ENCODE assay signal across 8 mouse cellular contexts in genomic region chr17:46247512-46248188, GRCm38 (mm10). TPM values are rescaled to one million over a fixed set of nuclear protein-coding genes. Genes with fewer than 3 reads are reported as not detected.
A peak's percentile ranks its signal among the peaks of the same experiment; 100 is the strongest.
DNase-seq lines count a peak whose midpoint lies in the region; ATAC-seq and TF ChIP-seq lines count a peak whose summit lies in the region.

Gene Polr1c (minus strand): TSS chr17:46248054.
Gene Yipf3 (plus strand): TSS chr17:46248080.

- peak within 1 kb of the TSS; percentile 20; the same call in 1 of the 2 replicates for H3K27ac ChIP-seq in ES-E14 (ENCODE audit: insufficient read depth, low read depth, low read length, poor library complexity, severe bottlenecking)
- H3K27ac ChIP-seq in forebrain, embryonic 16.5 days (ENCODE audit: low read length), result peak within 1 kb of the TSS; percentile 68
- peak within 1 kb of the TSS; percentile 95 for H3K27ac ChIP-seq in layer of hippocampus, adult 2 months
- peak within 1 kb of the TSS; percentile 69 for H3K27ac ChIP-seq in lung, embryonic 14.5 days (ENCODE audit: low read depth)
- peak within 1 kb of the TSS; percentile 66 for H3K27ac ChIP-seq in olfactory bulb, adult 2 months (ENCODE audit: insufficient read depth, low read depth, low read length)
- H3K27ac ChIP-seq in thymus, adult 2 months (ENCODE audit: control insufficient read depth, insufficient read depth, low read length), result peak within 1 kb of the TSS; percentile 11; the same call in 1 of the 2 replicates

- intact Hi-C loops in heart, postnatal 36 days (cut with DNase I), result loop anchor here (2.0 to 5.0 kb wide), 2 partner anchors 45 to 135 kb away; partner anchors contain the start of genes Polh, Xpo5 and Zfp318

- peak within 1 kb of the TSS; percentile 95 for H3K9ac ChIP-seq in ES-E14 (ENCODE audit: insufficient read depth, low read depth, low read length, poor library complexity, severe bottlenecking)
- peak within 1 kb of the TSS; percentile 89 for H3K9ac ChIP-seq in forebrain, embryonic 16.5 days (replicated peaks; ENCODE audit: low read depth, low read length)
- peak within 1 kb of the TSS; percentile 91 for H3K9ac ChIP-seq in lung, embryonic 14.5 days

- H3K36me3 ChIP-seq in ES-E14 (ENCODE audit: control insufficient read depth, insufficient read depth, low read length, poor library complexity, severe bottlenecking), result peaks cover 63% of the 10 kb centered on the region
- H3K36me3 ChIP-seq in forebrain, embryonic 16.5 days (ENCODE audit: control insufficient read depth, insufficient read depth), result peaks cover 52% of the 10 kb centered on the region
- H3K36me3 ChIP-seq in lung, embryonic 14.5 days (ENCODE audit: insufficient read depth), result peaks cover 78% of the 10 kb centered on the region
- peaks cover 50% of the 10 kb centered on the region for H3K36me3 ChIP-seq in thymus, adult 2 months (ENCODE audit: control insufficient read depth, insufficient read depth, low read length)

- no peaks in the 10 kb centered on the region for H3K9me3 ChIP-seq in ES-E14 (ENCODE audit: control insufficient read depth, insufficient read depth, low read depth, low read length)
- no peaks in the 10 kb centered on the region for H3K9me3 ChIP-seq in forebrain, embryonic 16.5 days (ENCODE audit: control insufficient read depth, low read length)
- H3K9me3 ChIP-seq in lung, embryonic 14.5 days (ENCODE audit: low read depth, low read length), result no peaks in the 10 kb centered on the region

- H3K4me3 ChIP-seq in ES-E14 (ENCODE audit: insufficient read depth in 1 of 2, low read depth in 1 of 2, low read length in 2 of 2, poor library complexity in 1 of 2, severe bottlenecking in 1 of 2), result peak within 1 kb of the TSS; percentile 77 to 91
- peak within 1 kb of the TSS; percentile 72 for H3K4me3 ChIP-seq in forebrain, embryonic 16.5 days (replicated peaks; ENCODE audit: low read length)
- H3K4me3 ChIP-seq in layer of hippocampus, adult 2 months, result peak within 1 kb of the TSS; percentile 91
- H3K4me3 ChIP-seq in lung, embryonic 14.5 days (ENCODE audit: low read depth, low read length), result peak within 1 kb of the TSS; percentile 96
- peak within 1 kb of the TSS; percentile 85 for H3K4me3 ChIP-seq in olfactory bulb, adult 2 months (ENCODE audit: insufficient read depth, low read depth, low read length)
- H3K4me3 ChIP-seq in thymus, adult 2 months (ENCODE audit: control insufficient read depth, insufficient read depth, low read length), result peak within 1 kb of the TSS; percentile 98

- peak; percentile 80 for TF ChIP-seq POLR2A in olfactory bulb, adult 2 months (IDR thresholded peaks at IDR 0.05; ENCODE audit: insufficient read depth, low read depth, low read length)
- peak; percentile 78 for TF ChIP-seq POLR2A in thymus, adult 2 months (IDR thresholded peaks at IDR 0.05; ENCODE audit: control insufficient read depth, extremely low read depth, insufficient read depth, low read length, poor library complexity)

- peak; percentile 84 for DNase-seq in ES-E14 (ENCODE audit: low read depth, low spot score)
- DNase-seq in cerebellum, adult 11-12 months, result peak; percentile 94
- peak; percentile 95 for DNase-seq in heart, postnatal 36 days
- peak; percentile 94 to 96 for DNase-seq in layer of hippocampus, adult 2 months (ENCODE audit: low spot score in 2 of 2)
- peak; percentile 99 for DNase-seq in lung, embryonic 14.5 days
- peak; percentile 94 for DNase-seq in thymus, adult 2 months

- no peak for TF ChIP-seq CTCF in layer of hippocampus, adult 2 months (conservative IDR thresholded peaks at IDR 0.05)
- no peak for TF ChIP-seq CTCF in lung, embryonic 14.5 days (IDR thresholded peaks at IDR 0.05; ENCODE audit: low read depth)
- no peak for TF ChIP-seq CTCF in olfactory bulb, adult 2 months (IDR thresholded peaks at IDR 0.05; ENCODE audit: insufficient read depth, low read depth, low read length)
- TF ChIP-seq CTCF in thymus, adult 2 months (IDR thresholded peaks at IDR 0.05; ENCODE audit: borderline replicate concordance, control insufficient read depth, extremely low read depth, insufficient read depth, low read length, poor library complexity), result no peak

- peak within 1 kb of the TSS; percentile 90 for H3K4me2 ChIP-seq in forebrain, embryonic 16.5 days (ENCODE audit: low read length)
- peak within 1 kb of the TSS; percentile 89 for H3K4me2 ChIP-seq in lung, embryonic 14.5 days

- WGBS in forebrain, embryonic 16.5 days, result under 1% methylated on average over 50 of the region's 53 CpGs
- WGBS in lung, embryonic 14.5 days, result under 1% methylated on average over 53 of the region's 53 CpGs
- under 1% methylated on average over 53 of the region's 53 CpGs for WGBS in olfactory bulb, adult 2 months
- WGBS in thymus, adult 2 months, result under 1% methylated on average over 53 of the region's 53 CpGs

- peaks cover 0 to 12% of the 10 kb centered on the region in 2 experiments; a peak in 1 of 4 replicates for H3K4me1 ChIP-seq in ES-E14 (ENCODE audit: control insufficient read depth in 2 of 2, insufficient read depth in 2 of 2, low read length in 2 of 2, poor library complexity in 1 of 2)
- H3K4me1 ChIP-seq in forebrain, embryonic 16.5 days (replicated peaks; ENCODE audit: control insufficient read depth, insufficient read depth, low read length), result peaks cover 18% of the 10 kb centered on the region
- H3K4me1 ChIP-seq in lung, embryonic 14.5 days (ENCODE audit: insufficient read depth), result peaks cover 6% of the 10 kb centered on the region; the same call in 1 of the 2 replicates
- H3K4me1 ChIP-seq in olfactory bulb, adult 2 months (ENCODE audit: control insufficient read depth, insufficient read depth, low read length), result peaks cover 12% of the 10 kb centered on the region
- peaks cover 19% of the 10 kb centered on the region for H3K4me1 ChIP-seq in thymus, adult 2 months (replicated peaks; ENCODE audit: control insufficient read depth, insufficient read depth, low read length)

- H3K27me3 ChIP-seq in forebrain, embryonic 16.5 days (replicated peaks; ENCODE audit: control insufficient read depth, insufficient read depth, low read length), result no peaks in the 10 kb centered on the region
- H3K27me3 ChIP-seq in lung, embryonic 14.5 days (ENCODE audit: insufficient read depth, low read length), result no peaks in the 10 kb centered on the region
- H3K27me3 ChIP-seq in thymus, adult 2 months (ENCODE audit: control insufficient read depth, insufficient read depth, low read length), result no peaks in the 10 kb centered on the region

- in situ Hi-C loops in ES-E14 (cut with MboI; ENCODE audit: low sequenced_read_pairs in 2 of 2, unreplicated experiment in 2 of 2), result no loop called here

- peak; percentile 96 for ATAC-seq in forebrain, embryonic 16.5 days
- ATAC-seq in lung, embryonic 14.5 days (ENCODE audit: insufficient read depth), result peak; percentile 91

TF ChIP-seq in ES-E14, 5 proteins besides CTCF, POLR2A, EP300 and RAD21:
- TF ChIP-seq MAFK (IDR thresholded peaks at IDR 0.05; ENCODE audit: insufficient read depth, low read depth, low read length) (no peak), CHD2 (IDR thresholded peaks at IDR 0.05; ENCODE audit: low read depth, low read length) (peak; percentile 97), ZNF384 (IDR thresholded peaks at IDR 0.05; ENCODE audit: low read depth, low read length) (no peak), HCFC1 (IDR thresholded peaks at IDR 0.05; ENCODE audit: borderline replicate concordance, insufficient read depth, low read length) (0 out of 2 replicates have a peak, but pooled peaks have one; percentile 30), ZC3H11A (IDR thresholded peaks at IDR 0.05; ENCODE audit: borderline replicate concordance, low read depth, low read length) (no peak)

RNA-seq across cellular contexts. Expression of gene Polr1c, which starts in this region (rescaled TPM):
- total RNA-seq in ES-E14 (2012; rRNA removed), result 177 and 213 TPM in 2 replicates
- polyA plus RNA-seq in forebrain, embryonic 16.5 days (2015; fragmentation: Nextera tagmentation; extraction: Ambion mirVana), result 87.7 and 88.1 TPM in 2 replicates
- total RNA-seq in heart, postnatal 36 days (2021), result 10 to 100 TPM; 22.2 to 25.1 TPM
- total RNA-seq in layer of hippocampus, adult 2 months (2021), result 10 to 100 TPM; 37.6 to 39.0 TPM
- 92.0 and 96.0 TPM in 2 replicates for polyA plus RNA-seq in lung, embryonic 14.5 days (2014; fragmentation: Nextera tagmentation; extraction: Ambion mirVana)
- polyA plus RNA-seq in olfactory bulb, adult 2 months (2012; ENCODE audit: insufficient read depth, insufficient read length, low replicate concordance, missing spikeins), result not detected in 2 replicates
- polyA plus RNA-seq in thymus, adult 2 months (2012; rRNA removed), result 52.6 and 60.6 TPM in 2 replicates

RNA-seq across cellular contexts. Expression of gene Yipf3, which starts in this region (rescaled TPM):
- total RNA-seq in ES-E14 (2012; rRNA removed), result 59.3 and 68.6 TPM in 2 replicates
- 88.5 and 91.6 TPM in 2 replicates for polyA plus RNA-seq in forebrain, embryonic 16.5 days (2015; fragmentation: Nextera tagmentation; extraction: Ambion mirVana)
- 10 to 100 TPM; 83.3 to 86.2 TPM for total RNA-seq in heart, postnatal 36 days (2021)
- 10 to 100 TPM; 80.3 to 95.2 TPM for total RNA-seq in layer of hippocampus, adult 2 months (2021)
- polyA plus RNA-seq in lung, embryonic 14.5 days (2014; fragmentation: Nextera tagmentation; extraction: Ambion mirVana), result 91.2 and 102 TPM in 2 replicates
- polyA plus RNA-seq in olfactory bulb, adult 2 months (2012; ENCODE audit: insufficient read depth, insufficient read length, low replicate concordance, missing spikeins), result not detected in 2 replicates
- polyA plus RNA-seq in thymus, adult 2 months (2012; rRNA removed), result 250 and 292 TPM in 2 replicates

Comparison
In these comparisons a context has a peak if more than half of its experiments do, and no peak if none do; other contexts are left out.
1. Peak in every context shown above with its lines: DNase-seq, ATAC-seq, H3K4me3 ChIP-seq and H3K27ac ChIP-seq.
2. RNA of gene Polr1c (polyA plus RNA-seq): 92.0 to 96.0 TPM in lung, embryonic 14.5 days, 87.7 to 88.1 TPM in forebrain, embryonic 16.5 days and 52.6 to 60.6 TPM in thymus, adult 2 months; not detected in olfactory bulb, adult 2 months; every median in the first group is over 10 times any median in the second.
3. H3K27ac ChIP-seq: peak in every context shown above with its lines; median percentile 95 in layer of hippocampus, adult 2 months; 69 in lung, embryonic 14.5 days; 68 in forebrain, embryonic 16.5 days; 66 in olfactory bulb, adult 2 months; 20 in ES-E14; 11 in thymus, adult 2 months.